Mouse (Mus musculus) lung, embryonic 15.5 days (tissue): Measurements from ENCODE around the gene Trim34b. TPM values are rescaled to one million over a fixed set of nuclear protein-coding genes. Genes with fewer than 3 reads are reported as not detected.
A peak's percentile ranks its signal among the peaks of the same experiment; 100 is the strongest.

Source experiments
- ATAC-seq: fragments of 200-750 bp; cut with Nextera tagmentation; 2 replicates; pipeline ENCODE4 v1.8.0; 2017; ENCODE audit warnings: moderate number of reproducible peaks, borderline replicate concordance; ENCODE audit not compliant: low FRiP score, low TSS enrichment; ENCODE audit errors: extremely low read depth
- H3K27ac ChIP-seq: fragments of 300-500 bp; sonication (generic); 2 replicates; pipeline ENCODE4 v1.5.1; 2015; ENCODE audit warnings: moderate library complexity, mild to moderate bottlenecking, inconsistent platforms
- H3K27me3 ChIP-seq: fragments of 300-500 bp; sonication (generic); 2 replicates; pipeline ENCODE4 v1.6.1; 2015; ENCODE audit warnings: inconsistent platforms
- H3K36me3 ChIP-seq: fragments of 300-500 bp; sonication (generic); 2 replicates; pipeline ENCODE4 v1.6.1; 2015; ENCODE audit warnings: inconsistent platforms
- H3K4me1 ChIP-seq: fragments of 300-500 bp; sonication (generic); 2 replicates; pipeline ENCODE4 v1.6.1; 2015; ENCODE audit warnings: inconsistent platforms
- H3K4me2 ChIP-seq: fragments of 300-500 bp; sonication (generic); 2 replicates; pipeline ENCODE4 v1.6.1; 2015; ENCODE audit warnings: inconsistent platforms, mild to moderate bottlenecking, moderate library complexity
- H3K4me3 ChIP-seq: fragments of 300-500 bp; sonication (generic); 2 replicates; pipeline ENCODE4 v1.5.1; 2015; ENCODE audit warnings: mild to moderate bottlenecking, inconsistent platforms
- H3K9ac ChIP-seq: fragments of 300-500 bp; sonication (generic); 2 replicates; pipeline ENCODE4 v1.6.1; 2015; ENCODE audit warnings: inconsistent platforms
- H3K9me3 ChIP-seq: fragments of 300-500 bp; sonication (generic); 2 replicates; pipeline ENCODE4 v1.6.1; 2016; ENCODE audit warnings: inconsistent platforms
- WGBS: fragments of 180-500 bp; shearing (Covaris S2); methylation state at CpG from one replicate; pipeline ENCODE4 v1.1.7; 2015; 5-methylcytosine and 5-hydroxymethylcytosine counted together
- polyA plus RNA-seq: library from polyadenylated mRNA; unstranded; fragments of >200 nt; fragmentation: Nextera tagmentation; extraction: Ambion mirVana; gene quantifications from 2 replicates; pipeline ENCODE4 v1.2.1, GENCODE M21; 2015

Trim34b gene
- polyA plus RNA-seq, 1 experiment from 2014 or later = 0.10 TPM

DNA sequence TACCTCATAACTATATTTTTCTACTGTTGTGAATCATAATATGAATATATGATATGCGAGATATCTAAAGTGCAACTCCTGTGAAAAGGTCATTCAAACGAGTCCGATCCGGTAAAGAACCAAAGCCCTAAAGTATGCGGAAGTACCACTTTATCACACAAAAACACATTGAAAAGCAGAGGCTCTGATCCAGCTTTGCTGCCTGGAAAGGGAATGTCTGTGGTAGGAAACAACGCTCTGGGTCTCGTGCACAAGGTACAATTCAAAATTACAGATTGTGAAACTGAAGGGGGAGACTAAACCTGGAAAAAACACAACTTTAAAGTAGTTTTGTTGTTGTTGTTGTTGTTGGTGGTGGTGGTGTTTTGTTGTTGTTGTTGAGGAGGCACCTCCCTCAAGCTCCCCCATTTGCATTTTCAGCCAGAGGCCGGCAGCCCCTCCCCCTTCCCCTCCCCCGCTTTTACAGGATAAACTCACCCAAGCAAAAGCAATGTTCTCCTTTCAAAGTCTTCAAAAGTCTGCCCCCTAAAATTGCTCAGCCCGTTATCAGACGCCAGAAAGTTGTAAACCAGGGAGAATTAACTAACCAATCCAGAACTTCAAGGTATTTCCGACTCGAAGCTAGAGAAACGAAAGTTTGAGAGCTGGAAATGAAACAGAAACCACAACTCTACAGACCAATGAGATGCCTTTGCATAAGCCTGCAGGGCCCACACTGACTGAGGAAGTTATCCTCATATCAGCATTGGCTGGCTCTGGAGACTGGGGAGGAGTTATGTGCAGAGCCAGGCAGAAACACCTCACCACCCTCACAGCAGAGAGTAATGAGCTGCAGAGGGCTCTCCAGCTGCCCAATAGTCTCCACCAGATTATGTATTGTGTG is 23.7 kb downstream of the Trim34b start, which contains the start of gene Trim12c:
Gene Trim12c, minus strand, starts transcription at position 646 of the 883 bp plus-strand sequence.
- H3K36me3 ChIP-seq = no peaks in the 10 kb centered on the region
- 2% methylated on average over 14 of the region's 14 CpGs for WGBS
- H3K27ac ChIP-seq = peak within 1 kb of the TSS; percentile 47
- no peaks in the 10 kb centered on the region for H3K9me3 ChIP-seq
- ATAC-seq = peak; percentile 100
- 0 out of 2 replicates have a peak within 1 kb of the TSS, but pooled peaks have one; percentile 27 for H3K9ac ChIP-seq
- no peaks in the 10 kb centered on the region for H3K27me3 ChIP-seq
- H3K4me1 ChIP-seq = no peaks in the 10 kb centered on the region
- peak within 1 kb of the TSS; percentile 61 for H3K4me2 ChIP-seq
- peak within 1 kb of the TSS; percentile 48 for H3K4me3 ChIP-seq

GRCm38 (mm10) chr7:104353600-104353967 is 24.3 kb downstream of the Trim34b start:
- H3K27me3 ChIP-seq = no peaks in the 10 kb centered on the region
- ATAC-seq = no peak
- H3K36me3 ChIP-seq = no peaks in the 10 kb centered on the region
- no peak overlapping the region for H3K27ac ChIP-seq
- H3K4me1 ChIP-seq = no peaks in the 10 kb centered on the region
- peak overlapping the region; percentile 61 for H3K4me2 ChIP-seq
- no peak overlapping the region for H3K9ac ChIP-seq
- WGBS = 58% methylated on average over 2 of the region's 2 CpGs
- H3K9me3 ChIP-seq = no peaks in the 10 kb centered on the region
- peak overlapping the region; percentile 48 for H3K4me3 ChIP-seq

DNA sequence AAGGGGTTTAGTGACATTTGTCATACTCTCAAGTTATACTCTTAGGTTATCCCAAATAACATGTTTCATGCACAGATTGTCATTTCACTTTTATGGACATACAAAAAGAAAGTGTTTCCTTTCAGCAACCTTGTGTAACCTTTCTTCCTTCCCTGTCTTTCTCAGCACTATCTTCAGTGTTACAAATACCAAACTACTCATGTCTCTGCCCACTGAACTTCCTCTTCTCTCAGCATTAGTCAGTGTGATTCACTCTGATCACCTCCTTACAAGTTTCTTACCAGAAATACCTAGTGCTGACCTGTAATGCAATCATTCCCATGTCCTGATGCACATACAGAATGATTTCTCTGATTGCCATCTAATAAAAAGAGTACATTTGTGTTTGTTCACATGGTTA is 37.1 kb downstream of the Trim34b start:
- no peak for ATAC-seq
- Histone ChIP-seq H3K27ac (no peak overlapping the region), H3K4me1 (no peaks in the 10 kb centered on the region), H3K27me3 (no peaks in the 10 kb centered on the region), H3K4me3 (no peak overlapping the region), H3K9me3 (no peaks in the 10 kb centered on the region), H3K9ac (no peak overlapping the region), H3K4me2 (no peak overlapping the region), H3K36me3 (no peaks in the 10 kb centered on the region)

- Histone ChIP-seq H3K36me3 (no peaks in the 10 kb centered on the region), H3K27me3 (no peaks in the 10 kb centered on the region), H3K4me2 (no peak within 1 kb of the TSS), H3K9me3 (no peaks in the 10 kb centered on the region), H3K9ac (no peak within 1 kb of the TSS), H3K4me3 (no peak within 1 kb of the TSS), H3K4me1 (no peaks in the 10 kb centered on the region), H3K27ac (no peak within 1 kb of the TSS)
- 66% methylated on average over 1 of the region's 1 CpGs for WGBS
- ATAC-seq = no peak
Measured at GRCm38 (mm10) chr7:104369736-104370414, 40.6 kb downstream of the Trim34b start, which contains the start of gene Trim30b. TSS of gene Trim30b (minus strand) at chr7:104369884.

Other genes starting within 250 kb of the Trim34b start
- gene Olfr645, start 244.0 kb upstream of the Trim34b start, polyA plus RNA-seq = not detected in 2 replicates
- gene Olfr646, start 224.6 kb upstream of the Trim34b start, polyA plus RNA-seq = not detected in 2 replicates
- gene Ubqln5, start 199.6 kb upstream of the Trim34b start, polyA plus RNA-seq = not detected in 2 replicates
- gene Olfr643, start 192.1 kb upstream of the Trim34b start, polyA plus RNA-seq = not detected in 2 replicates
- gene Ubqln3, start 186.2 kb upstream of the Trim34b start, polyA plus RNA-seq = not detected in 2 replicates
- gene Ubqlnl, start 178.9 kb upstream of the Trim34b start, polyA plus RNA-seq = not detected in 2 replicates
- not detected in 2 replicates for gene Olfm5, start 164.6 kb upstream of the Trim34b start, polyA plus RNA-seq
- 0.12 and 0.20 TPM in 2 replicates for gene Olfr648, start 146.1 kb upstream of the Trim34b start, polyA plus RNA-seq
- not detected in 2 replicates for gene Olfr649, start 133.5 kb upstream of the Trim34b start, polyA plus RNA-seq
- gene Trim6, start 110.7 kb upstream of the Trim34b start, polyA plus RNA-seq = 0.75 and 0.98 TPM in 2 replicates
- 1.9 and 2.3 TPM in 2 replicates for gene Trim34a, start 85.0 kb upstream of the Trim34b start, polyA plus RNA-seq
- 0.26 and 0.31 TPM in 2 replicates for gene Trim5, start 41.4 kb upstream of the Trim34b start, polyA plus RNA-seq
- 4.2 and 5.6 TPM in 2 replicates for gene Trim12a, start 14.0 kb upstream of the Trim34b start, polyA plus RNA-seq
- gene Trim12c, start 23.9 kb downstream of the Trim34b start, polyA plus RNA-seq = 2.0 and 2.3 TPM in 2 replicates
- gene Trim30b, start 40.4 kb downstream of the Trim34b start, polyA plus RNA-seq = 0.09 TPM in 2 replicates
- gene Trim30c, start 71.4 kb downstream of the Trim34b start, polyA plus RNA-seq = 0.22 and 0.26 TPM in 2 replicates
- 1.0 and 1.9 TPM in 2 replicates for gene Trim30a, start 135.7 kb downstream of the Trim34b start, polyA plus RNA-seq
- gene Trim30d, start 178.4 kb downstream of the Trim34b start, polyA plus RNA-seq = 0.55 and 0.76 TPM in 2 replicates
- gene Olfr651, start 220.7 kb downstream of the Trim34b start, polyA plus RNA-seq = not detected in 2 replicates
- gene Olfr652, start 231.4 kb downstream of the Trim34b start, polyA plus RNA-seq = not detected in 2 replicates
- not detected in 2 replicates for gene Olfr653, start 247.8 kb downstream of the Trim34b start, polyA plus RNA-seq